Mouse (Mus musculus) thymus, adult 2 months (tissue): Measurements from ENCODE around the gene Hoxa7.

Experiments used
- CTCF ChIP-seq: fragments of 200-500 bp; IDR thresholded peaks from 2 replicates; pipeline ENCODE4 v1.5.1; 2012; ENCODE audit warnings: mild to moderate bottlenecking, control low read depth, low read length, moderate library complexity, borderline replicate concordance; ENCODE audit not compliant: control insufficient read depth, poor library complexity, insufficient read depth; ENCODE audit errors: extremely low read depth
- POLR2A ChIP-seq: fragments of 200-500 bp; IDR thresholded peaks from 2 replicates; pipeline ENCODE4 v1.6.1; 2012; ENCODE audit warnings: mild to moderate bottlenecking, low read length, control low read depth, moderate library complexity; ENCODE audit not compliant: control insufficient read depth, poor library complexity, insufficient read depth; ENCODE audit errors: extremely low read depth

GRCm38 (mm10) chr6:52270494-52271480 lies 49.1 kb upstream of the Hoxa7 start:
- TF ChIP-seq POLR2A = no peak
- TF ChIP-seq CTCF = peak; percentile 36; the same call in 1 of the 2 replicates
